Mouse (Mus musculus) right cerebral cortex, postnatal 36 days (tissue): ENCODE data around the gene Dennd4c.

Source experiments
- DNase-seq, 2 experiments: peaks; one replicate each; pipeline ENCODE4 v3.0.0; 2022; ENCODE audit warnings: low spot score in 2 of 2, mixed read lengths in 1 of 2

The Dennd4c gene

DNA sequence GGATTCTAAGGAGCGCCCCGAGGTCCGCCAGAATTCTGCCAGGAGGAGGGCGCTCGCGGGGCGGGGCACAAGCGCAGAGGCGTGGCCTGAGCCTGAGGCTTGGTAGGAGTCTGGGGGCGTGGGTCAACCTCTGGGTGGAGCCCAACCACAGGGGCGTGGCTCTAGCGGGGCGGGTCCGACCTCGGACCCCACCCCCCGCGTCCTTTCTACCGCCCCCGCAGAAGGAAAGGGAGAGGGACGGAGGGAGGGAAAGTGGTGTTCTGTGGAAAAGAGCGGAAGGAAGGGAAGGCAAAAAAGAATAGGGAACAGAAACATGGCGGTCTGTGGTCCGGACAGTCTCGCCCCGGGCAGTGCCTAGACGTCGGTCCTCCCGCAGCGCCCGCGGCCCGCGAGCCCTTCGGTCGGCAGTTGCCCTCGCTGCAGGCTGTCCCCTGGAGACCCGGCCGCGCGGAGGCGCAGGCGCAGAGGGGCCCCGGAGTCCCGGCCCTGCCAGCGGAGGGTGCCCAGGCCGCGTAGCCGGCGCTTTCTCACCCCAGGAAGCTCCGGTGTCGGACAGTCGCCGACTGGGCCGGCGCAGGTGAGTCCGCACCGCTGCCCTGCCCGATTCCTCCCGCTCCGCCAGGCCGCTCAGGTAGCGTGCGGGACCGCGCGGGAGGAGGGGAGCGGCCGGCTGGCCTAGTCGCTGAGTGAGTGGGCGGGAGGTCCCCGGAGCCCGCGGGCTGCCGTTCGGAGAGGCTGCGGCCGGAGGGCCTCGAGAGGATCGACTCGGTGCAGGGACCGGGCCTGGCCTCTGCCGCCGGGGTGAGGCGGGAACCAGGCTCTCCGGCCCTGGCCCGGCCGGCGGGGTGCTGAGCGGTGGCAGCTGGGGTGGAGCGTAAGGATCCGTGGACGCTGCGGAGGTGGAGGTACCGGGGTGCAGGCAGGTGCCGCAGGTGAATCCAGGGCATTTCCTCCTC lies at the start of gene Dennd4c:
Gene Dennd4c (plus strand): TSS at position 220 of the 956 bp plus-strand sequence.
- peak; percentile 82 for DNase-seq

DNA sequence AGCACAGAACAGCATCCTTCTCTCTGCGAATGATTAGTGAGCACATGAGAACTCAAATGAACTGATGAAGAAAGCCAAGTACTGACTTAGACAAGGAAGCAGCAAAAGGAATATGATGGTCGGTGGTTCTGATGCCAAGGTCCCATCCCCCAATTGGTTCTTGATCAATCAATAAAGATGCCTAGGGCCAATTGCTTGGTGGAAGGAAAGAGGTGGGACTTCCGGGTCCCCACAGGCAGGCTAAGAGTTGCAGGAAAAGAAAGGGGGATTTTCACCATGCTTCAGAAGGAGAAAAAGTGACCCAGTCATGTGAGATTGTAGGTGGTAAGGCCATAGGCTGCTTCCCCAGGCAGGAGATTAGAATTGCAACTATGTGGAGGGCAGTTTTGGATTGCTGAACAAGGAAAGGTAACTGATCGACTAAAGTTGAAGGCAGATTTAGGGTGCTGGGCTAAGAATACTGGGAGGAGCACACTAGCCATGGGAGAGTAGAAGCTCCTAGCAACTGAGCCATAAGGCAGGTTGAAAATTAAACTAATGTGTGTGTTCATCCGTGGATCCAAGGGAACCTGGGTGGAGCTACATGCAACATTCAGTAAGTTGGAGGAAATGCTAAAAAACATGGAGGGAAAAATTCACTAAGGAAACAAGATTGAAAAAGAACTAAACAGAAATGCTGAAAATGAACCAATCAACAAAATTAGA lies 49.0 kb upstream of the Dennd4c start:
- no peak for DNase-seq

- no peak for DNase-seq
Measured at GRCm38 (mm10) chr4:86708801-86709200, 39.6 kb upstream of the Dennd4c start.

GRCm38 (mm10) chr4:86710034-86710650 lies 38.2 kb upstream of the Dennd4c start:
- DNase-seq, result no peak

DNA sequence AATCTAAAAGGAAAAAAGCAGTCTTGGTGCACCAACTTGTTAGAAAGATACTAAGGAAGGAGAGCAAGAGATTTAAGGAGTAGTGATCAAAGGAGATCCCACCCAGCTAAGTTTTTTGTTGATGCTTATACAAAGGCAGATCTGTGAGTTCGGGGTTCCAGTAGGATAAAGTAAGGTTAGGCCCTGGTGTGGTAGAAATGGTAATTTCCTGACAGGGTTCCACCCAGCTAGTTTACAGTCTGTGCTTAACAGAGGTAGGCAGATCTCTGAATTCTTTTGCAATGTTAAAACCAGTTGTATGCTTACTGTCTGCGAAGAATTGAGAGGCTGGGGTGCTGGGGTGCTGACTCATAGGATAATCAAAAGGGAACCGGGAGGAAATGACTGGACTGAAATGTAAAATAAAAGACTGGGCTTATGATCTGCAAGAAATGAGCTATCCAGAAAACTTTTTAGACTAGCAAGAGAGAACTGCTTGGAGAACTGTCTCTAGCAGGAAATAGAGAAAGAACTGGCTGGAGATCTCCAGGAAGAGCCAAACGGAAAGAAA lies 37.6 kb upstream of the Dennd4c start:
- no peak for DNase-seq

GRCm38 (mm10) chr4:86712751-86713195 lies 35.6 kb upstream of the Dennd4c start:
- peak; percentile 50 to 55 for DNase-seq

GRCm38 (mm10) chr4:86713518-86713917 lies 34.8 kb upstream of the Dennd4c start:
- no peak for DNase-seq

DNA sequence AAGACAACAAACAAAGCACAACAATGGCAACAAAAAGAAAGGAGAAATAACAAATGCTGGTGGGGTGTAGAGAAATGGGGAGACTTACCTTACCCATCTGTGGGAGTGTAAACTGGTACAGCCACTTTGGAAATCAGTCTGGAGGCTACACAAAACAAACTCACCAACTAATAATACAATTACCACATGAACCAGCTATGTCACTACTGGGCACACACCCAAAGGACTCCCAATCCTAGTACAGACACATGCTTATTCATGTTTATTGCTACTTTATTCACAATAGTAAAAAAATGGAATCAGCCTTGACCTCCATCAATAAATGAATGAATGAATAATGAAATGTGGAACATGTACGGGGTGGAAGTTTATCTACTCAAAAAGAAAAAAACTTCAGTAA lies 33.0 kb upstream of the Dennd4c start:
- no peak for DNase-seq

- DNase-seq, result no peak
Measured at GRCm38 (mm10) chr4:86717176-86717575, 31.2 kb upstream of the Dennd4c start.

- DNase-seq, result no peak
Measured at GRCm38 (mm10) chr4:86718878-86719577, 29.3 kb upstream of the Dennd4c start.

GRCm38 (mm10) chr4:86721856-86722358 lies 26.4 kb upstream of the Dennd4c start:
- no peak for DNase-seq

- no peak for DNase-seq
Measured at GRCm38 (mm10) chr4:86725175-86725574, 23.2 kb upstream of the Dennd4c start.

GRCm38 (mm10) chr4:86726141-86726540 lies 22.2 kb upstream of the Dennd4c start:
- no peak for DNase-seq

DNA sequence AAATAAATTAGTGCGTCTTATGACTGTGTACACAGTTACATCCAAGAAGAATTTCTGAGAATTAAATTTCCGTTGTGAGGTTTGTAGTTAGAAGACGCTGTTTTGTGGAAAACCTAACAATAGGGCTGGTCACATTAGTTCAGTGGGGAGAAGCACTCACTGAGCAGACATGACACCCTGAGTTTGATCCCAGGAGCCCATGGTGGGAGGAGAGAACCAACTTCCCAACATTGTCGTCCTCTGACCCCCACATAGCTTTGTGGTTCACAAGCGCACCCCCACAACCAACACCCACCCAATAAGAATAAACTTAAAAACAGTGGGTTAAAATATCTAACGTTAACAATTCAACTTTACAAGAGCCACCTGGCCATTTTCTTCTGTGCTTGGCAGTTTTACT lies 18.5 kb upstream of the Dennd4c start:
- no peak for DNase-seq

DNA sequence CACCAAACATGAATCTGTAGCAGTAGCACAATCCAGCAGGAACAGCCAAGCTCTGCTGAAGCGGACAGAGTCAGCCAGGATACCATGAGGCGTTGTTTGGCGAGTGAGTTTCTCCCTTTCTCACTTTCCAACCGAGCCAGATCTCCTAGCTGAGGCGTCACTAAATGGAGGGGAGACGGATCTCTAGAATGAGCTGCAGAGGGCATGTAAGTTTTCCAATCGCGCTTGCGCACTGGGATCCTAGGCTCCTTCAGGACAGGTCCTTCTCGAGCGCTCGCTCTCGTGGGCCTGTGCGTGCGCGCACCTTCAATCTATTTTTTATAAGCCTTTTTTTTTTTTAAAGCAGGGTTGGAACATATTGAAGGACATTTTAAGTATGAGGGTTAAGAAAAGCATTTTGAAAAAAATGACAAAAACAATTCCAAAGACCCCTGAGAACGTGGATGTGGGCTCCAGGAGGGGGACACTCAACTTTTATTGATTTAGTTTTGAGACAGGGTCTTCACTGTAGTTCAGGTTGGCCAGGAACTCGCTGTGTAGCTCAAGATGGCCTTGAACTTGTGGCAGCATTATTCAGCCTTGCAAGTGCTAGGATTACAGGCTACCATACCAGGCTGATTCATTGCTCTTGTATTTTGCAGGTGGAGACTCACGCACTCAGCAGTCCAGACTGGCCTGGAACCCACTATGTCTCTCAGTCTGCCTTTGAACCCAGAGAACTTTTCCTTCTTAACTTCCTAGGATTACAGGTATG lies 14.1 kb upstream of the Dennd4c start:
- DNase-seq, result no peak

DNA sequence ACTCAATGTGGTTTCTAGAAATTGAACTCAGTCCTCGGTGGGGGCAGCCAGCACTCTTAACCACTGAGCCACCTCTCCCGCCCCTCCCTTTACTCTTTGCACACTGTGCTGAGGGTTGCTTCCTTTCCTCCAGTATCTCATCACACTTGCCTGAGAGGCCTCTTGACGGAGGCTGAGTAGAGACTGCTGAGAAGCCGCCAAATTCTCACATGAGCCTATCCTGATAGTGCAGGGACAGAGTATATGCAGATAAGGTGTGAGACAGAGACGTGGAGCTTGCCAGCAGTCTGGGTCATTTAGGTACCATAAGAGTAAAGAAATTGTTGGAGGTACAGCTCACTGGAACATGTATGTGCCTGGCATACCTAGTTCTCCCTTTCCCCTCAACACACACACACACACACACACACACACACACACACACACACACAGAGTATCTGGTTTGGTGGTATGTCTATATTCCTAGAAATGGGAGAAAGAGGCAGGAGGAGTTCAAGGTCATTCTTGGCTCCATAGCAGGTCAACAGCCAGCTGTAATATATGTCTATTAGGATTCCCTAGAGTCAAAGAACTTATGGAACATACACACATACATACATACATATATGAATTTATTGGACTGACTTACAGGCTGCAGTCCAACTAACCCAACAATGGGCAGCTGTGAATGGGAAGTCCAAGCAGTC lies 8.9 kb upstream of the Dennd4c start:
- no peak for DNase-seq

DNA sequence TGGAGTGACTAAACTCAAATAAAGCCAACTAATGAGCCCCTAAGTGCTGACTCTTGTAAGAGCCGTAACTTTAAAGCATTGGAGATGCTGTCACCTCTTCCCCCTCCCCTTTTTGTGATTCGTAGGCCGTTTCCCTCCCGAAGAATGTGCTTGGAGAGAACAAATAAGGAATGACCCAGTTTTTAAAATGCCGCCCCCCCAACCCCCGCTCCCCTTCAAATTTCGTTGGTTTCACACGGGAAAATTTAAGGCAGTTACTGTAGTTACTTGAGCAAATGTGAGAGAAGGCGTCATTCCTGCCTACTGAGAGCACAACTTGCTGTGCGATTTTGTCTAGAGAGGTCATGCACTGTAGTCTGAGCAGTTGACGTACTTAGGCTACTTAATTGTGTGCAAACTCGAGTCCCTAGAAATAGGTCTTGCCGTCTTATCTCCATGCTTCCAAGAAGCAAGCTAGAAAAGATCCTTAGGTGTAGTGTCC lies 1.0 kb downstream of the Dennd4c start:
- DNase-seq, result peak; percentile 6 to 36

GRCm38 (mm10) chr4:86750346-86750945 lies 2.1 kb downstream of the Dennd4c start:
- peak; percentile 4 to 25 for DNase-seq

GRCm38 (mm10) chr4:86764307-86764706 lies 16.0 kb downstream of the Dennd4c start:
- DNase-seq, result no peak
